Mouse (Mus musculus) cerebellum, adult 9-10 months (tissue): ENCODE measurements around the gene Coq3.

Source experiments
- DNase-seq: peaks from one replicate; pipeline ENCODE4 v3.0.0; 2022

Coq3 gene

GRCm38 (mm10) chr4:21879565-21880220 lies at the start of gene Coq3:
Gene Coq3, plus strand, starts transcription at chr4:21879673.
- peak; percentile 80 for DNase-seq

DNA sequence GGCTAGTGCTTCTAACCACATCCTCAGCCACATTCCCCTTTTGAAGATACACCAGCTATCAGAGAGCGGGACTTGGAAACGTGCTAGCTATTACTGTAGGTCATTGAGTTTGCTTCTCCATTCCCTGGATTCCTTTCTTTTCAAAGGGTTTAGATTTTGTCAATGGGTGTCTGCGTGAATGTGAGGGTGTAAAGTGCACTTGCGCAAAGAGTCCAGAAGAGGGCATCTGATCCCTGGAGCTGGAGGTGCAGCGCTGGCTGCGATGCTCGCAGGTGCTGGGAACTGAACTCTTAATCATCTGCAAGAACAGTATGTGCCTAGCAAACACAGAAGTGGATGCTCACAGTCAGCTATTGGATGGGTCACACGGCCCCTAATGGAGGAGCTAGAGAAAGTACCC lies 46.6 kb upstream of the Coq3 start:
- DNase-seq = no peak

DNA sequence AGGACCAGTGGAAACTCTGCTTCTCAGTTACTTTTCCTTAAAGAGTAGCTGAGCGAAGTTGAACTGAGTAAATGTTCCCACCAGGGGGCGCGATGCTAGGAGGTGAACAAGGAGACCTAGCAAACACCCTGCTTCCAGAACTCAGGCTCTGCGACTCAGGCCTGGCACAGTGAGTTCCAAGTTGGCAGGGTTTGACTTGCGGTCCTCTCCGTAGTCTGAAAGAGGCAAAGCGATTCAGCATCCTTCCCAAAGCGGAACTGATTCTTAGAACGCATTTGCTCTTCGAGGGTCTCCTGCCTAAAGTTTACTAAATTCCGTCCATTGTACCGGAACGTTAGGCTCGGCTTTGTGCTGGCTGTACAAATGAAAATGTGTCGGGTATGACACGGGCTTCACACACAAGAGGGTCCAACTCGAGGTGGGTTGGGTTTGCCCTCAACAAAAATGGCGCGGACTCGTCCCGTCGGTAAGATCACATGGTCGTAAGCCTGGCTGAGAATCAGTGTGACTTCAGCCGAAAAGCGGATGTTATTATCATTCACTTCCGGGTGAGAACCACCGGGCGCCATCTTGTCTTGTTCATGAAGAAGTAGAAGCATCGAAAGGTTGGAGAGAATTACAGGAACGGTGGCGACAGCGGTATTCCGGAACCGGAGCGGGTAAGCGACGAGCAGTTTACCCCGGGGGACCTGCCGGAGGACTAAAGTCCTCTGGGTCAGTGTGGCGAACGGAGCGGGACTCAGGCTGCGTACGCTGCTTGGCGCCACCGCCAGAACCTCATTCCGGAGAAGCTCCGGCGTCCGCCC lies 31.8 kb upstream of the Coq3 start, which contains the start of gene Pnisr:
Pnisr (plus strand) TSS at position 103 of the 806 bp plus-strand sequence.
- peak; percentile 98 for DNase-seq

GRCm38 (mm10) chr4:21848287-21848630 lies 31.2 kb upstream of the Coq3 start:
- peak; percentile 86 for DNase-seq

GRCm38 (mm10) chr4:21857481-21857880 lies 22.0 kb upstream of the Coq3 start:
- no peak for DNase-seq

DNA sequence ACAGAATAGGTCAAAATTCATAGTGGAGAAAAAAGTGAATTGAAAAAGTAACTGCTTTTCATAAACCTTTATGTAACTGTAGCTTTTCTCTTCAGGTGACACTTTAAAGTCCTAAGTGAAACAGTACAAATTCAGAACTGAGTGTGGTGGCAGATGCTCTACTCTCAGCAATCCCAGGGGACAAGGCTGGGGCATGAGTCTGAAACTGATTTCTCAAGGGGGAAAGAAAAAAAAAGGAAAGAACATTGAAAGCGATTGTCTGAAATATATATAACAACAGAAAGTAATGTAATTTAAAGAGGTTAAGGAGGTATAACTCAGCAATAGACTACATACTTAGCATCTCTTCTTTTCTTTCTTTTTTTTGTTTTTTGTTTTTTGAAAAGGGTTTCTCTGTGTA lies 14.2 kb upstream of the Coq3 start:
- DNase-seq = no peak

DNA sequence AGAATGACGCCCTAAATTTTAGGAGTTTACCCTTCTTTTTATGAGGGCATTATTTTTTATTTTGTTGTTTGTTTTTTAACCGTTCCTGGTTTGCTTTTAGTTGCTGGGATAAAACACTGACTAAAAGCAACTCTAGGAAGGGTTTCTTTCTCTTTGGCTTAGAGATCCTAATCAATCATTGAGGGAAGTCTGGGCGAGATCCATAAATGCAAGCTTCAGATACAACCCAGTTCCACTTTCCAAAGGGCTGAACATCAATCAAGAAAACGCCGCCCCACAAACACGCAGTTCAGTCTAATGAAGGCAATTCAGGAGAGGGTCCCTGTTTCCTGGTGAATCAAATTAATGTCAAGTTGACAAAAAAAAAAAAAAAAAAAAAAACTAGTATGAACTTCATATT lies 697 bp upstream of the Coq3 start:
- DNase-seq = no peak

DNA sequence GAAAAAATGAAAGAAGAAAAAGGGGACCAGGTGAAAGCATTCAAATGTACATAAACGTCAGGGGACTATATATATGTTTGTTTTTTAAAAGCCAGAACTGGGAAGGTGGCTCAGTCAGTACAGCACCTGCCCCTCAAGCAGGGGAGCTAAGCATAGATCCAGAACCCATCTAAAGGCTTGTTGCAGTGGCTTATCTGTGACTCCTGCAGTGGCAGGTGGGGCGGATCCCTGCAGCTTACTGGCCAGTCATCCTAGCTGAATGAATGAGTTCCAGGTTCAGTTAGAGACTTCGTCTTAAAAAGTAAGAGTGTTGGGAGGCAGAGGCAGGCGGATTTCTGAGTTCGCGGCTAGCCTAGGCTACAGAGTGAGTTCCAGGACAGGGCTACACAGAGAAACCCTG lies 3.3 kb downstream of the Coq3 start:
- DNase-seq = no peak

- no peak for DNase-seq
Measured at GRCm38 (mm10) chr4:21885831-21886230, 6.4 kb downstream of the Coq3 start.

DNA sequence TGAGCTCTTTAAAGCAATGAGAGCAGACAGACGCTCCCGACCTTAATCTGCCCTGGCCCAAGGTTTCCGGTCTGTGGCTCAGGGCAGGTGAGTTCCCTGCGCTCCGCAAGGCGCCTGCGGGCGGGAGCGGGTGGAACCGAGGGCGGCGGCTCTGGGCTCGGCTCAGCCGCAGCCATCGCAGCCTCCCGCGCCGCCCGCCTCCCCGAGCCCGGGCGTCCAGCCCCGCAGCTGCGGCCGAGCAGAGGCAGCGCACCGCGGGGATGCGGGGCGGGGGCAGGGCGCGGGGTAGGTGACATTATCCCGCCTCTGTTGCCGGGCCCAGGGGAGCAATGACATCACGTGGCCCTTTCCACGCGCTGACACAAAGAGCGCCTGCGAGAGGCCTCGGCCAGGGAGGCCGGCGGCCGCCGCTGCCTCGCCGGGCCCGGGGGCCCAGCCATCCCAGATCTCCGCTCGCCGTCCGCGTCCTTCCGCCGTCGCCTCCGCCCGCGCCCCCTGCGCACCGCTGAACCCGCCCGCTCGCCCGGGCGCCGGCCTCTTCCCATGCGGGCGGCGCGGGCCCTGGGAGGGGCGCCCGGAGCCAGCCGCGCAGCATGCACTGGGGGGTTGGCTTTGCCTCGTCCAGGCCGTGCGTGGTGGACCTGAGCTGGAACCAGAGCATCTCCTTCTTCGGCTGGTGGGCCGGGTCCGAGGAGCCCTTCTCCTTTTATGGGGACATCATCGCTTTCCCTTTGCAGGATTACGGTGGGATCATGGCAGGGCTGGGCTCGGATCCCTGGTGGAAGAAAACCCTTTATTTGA lies 51.7 kb downstream of the Coq3 start, which contains the start of gene Faxc:
Faxc (plus strand) TSS at position 359 of the 801 bp plus-strand sequence.
- DNase-seq = peak; percentile 78

DNA sequence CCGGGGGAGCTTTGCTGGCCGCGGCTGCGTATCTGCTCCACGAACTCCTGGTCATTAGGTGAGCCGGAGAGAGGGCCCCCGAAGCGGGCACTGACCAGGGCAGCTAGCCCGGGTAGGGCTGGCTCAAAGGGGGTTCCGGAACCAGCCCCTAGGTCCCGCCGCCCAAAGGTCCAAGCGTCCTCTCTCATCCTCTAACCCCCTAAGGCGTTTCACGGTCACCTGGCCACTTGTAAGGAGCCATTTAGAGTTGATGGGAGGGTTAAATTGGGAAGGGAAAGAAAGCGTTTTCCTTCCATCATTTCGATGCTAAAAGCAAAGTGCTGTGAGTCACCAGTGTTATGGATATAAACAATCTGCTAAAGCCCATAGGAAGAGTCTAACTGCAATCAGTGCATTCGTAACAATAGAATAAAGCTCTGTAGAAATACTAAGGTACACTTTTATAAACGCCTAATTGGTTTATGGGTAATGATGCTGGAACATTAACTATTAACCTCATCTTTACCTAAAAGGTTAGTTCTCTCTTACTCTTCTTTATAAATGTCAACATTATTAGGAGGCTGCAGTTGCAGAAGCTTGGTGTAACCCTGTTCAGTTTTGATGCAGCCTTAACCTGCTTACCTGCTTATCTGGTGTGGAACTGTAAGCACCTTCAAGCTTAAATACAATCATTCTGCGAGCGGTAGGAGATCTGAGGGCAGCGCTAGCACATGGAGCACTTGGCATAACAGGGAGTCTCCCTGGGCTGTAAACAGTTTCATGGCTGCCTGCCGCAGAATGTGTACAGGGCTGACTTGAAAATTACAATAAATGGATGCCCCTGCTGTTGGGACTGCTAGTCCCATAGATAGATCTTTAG lies 52.5 kb downstream of the Coq3 start:
- peak; percentile 53 for DNase-seq

GRCm38 (mm10) chr4:21935378-21935777 lies 55.9 kb downstream of the Coq3 start:
- no peak for DNase-seq

DNA sequence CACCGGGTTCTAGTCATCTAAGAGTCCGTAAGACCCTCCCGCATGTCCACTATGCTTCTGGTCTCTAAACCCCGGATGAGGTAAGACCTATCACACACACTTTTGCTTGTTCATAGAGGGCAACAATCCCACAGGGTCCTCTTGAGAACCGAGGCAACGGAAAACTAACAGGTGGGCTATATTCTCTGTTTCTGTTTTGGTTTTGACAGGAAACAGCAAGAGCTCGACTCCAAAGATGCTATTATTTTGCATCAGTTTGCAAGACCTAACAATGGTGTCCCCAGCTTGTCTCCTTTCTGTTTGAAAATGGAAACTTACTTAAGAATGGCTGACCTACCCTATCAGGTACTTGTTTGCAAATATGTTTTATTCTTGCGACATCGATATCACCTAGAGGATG lies 57.0 kb downstream of the Coq3 start:
- DNase-seq = no peak

DNA sequence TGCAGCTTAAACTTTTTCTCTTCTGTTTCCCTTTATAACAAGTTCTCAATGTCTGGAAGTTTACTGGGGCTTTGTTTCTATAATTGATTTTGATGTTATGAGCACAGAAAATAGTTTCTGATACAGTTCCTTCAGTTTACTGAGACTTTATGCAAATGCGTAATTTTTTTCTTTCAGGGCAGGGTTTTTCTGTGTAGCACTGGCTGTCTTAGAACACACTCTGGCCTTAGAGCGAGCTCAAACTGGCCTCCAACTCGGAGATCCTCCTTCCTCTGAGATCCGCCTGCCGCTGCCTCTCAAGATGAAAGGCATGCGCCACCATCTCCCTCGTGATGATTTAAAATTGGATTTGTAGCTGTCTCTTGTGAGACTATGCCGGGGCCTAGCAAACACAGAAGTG lies 58.4 kb downstream of the Coq3 start:
- no peak for DNase-seq

GRCm38 (mm10) chr4:21944672-21945071 lies 65.2 kb downstream of the Coq3 start:
- no peak for DNase-seq

GRCm38 (mm10) chr4:21951444-21951843 lies 72.0 kb downstream of the Coq3 start:
- DNase-seq = peak; percentile 61

DNA sequence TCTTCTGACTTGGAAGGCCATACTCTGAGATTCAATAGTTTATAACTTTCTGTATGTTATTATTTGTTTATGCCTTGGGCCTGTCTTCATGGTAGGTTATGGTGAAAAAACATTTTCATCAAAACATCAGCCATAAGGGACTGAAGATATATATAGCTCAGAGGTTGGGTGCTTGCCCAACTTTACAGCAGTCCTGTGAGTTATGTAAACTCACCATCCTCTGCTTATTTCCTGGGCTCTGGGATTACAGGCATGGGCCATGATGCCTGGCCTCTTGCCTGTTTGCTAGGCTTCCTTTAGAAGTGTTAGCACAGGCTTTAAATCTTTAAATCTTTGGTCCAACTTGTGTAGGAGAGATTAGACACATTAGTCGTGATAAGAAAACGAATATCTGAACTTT lies 72.8 kb downstream of the Coq3 start:
- no peak for DNase-seq

GRCm38 (mm10) chr4:21957570-21958321 lies 78.3 kb downstream of the Coq3 start:
- DNase-seq = peak; percentile 34
